ENCODE assay signal across 15 mouse cellular contexts in the genomic region with DNA sequence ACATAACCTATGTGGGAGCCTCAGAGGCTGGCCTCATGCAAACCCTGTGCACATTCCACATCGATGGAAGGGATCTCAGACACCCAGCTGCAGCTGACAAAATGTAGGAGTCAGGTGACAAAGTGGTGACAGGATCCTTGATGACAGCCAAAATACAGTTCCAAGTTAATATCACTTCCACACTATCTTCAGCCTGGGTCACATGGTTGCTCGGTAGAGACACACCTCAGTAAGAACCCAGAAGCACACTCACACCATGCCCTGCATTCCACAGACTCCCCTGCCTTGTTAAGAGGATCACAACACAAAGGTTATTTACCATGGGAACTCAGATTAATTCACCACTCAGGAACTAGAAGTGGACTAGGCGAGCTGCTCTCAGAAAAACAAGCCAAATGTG.
DNase-seq lines count a peak whose midpoint lies in the region; ATAC-seq lines count a peak whose summit lies in the region.
"Had no signal": no experiment of that assay in that cellular context is flagged by ENCODE, and none has a peak within 500 bp of the region (broad histone marks: within the 10 kb centered on the region; RNA-seq: fewer than 3 reads in every experiment).

No protein-coding gene starts in this region.

- H3K27ac ChIP-seq in lung, embryonic 15.5 days, result peak overlapping the region; percentile 41; the same call in 1 of the 2 replicates
- H3K27ac ChIP-seq: gastrocnemius, adult 2 months; kidney, postnatal 0 days; liver, embryonic 14.5 days; midbrain, embryonic 13.5 days had no signal

- H3K9me3 ChIP-seq in lung, embryonic 15.5 days, result no peaks in the 10 kb centered on the region
- H3K9me3 ChIP-seq: midbrain, embryonic 13.5 days had no signal

- 21% methylated on average over 3 of the region's 3 CpGs for WGBS in lung, embryonic 15.5 days

- intact Hi-C loops in heart, postnatal 10 days (cut with DNase I), result loop anchor here (2.0 to 5.0 kb wide), 2 partner anchors 134 to 144 kb away; no protein-coding TSS in a partner anchor

- ATAC-seq in lung, embryonic 15.5 days (ENCODE audit: borderline replicate concordance, extremely low read depth, low FRiP score, low TSS enrichment), result peak; percentile 73; the same call in 1 of the 2 replicates
- ATAC-seq: hindbrain, embryonic 16.5 days; midbrain, embryonic 13.5 days had no signal

- peaks cover 8% of the 10 kb centered on the region; the same call in 1 of the 2 replicates for H3K4me1 ChIP-seq in lung, embryonic 15.5 days
- H3K4me1 ChIP-seq: midbrain, embryonic 13.5 days had no signal

- no peaks in the 10 kb centered on the region for H3K27me3 ChIP-seq in lung, embryonic 15.5 days
- H3K27me3 ChIP-seq: midbrain, embryonic 13.5 days had no signal

- H3K36me3 ChIP-seq in lung, embryonic 15.5 days, result no peaks in the 10 kb centered on the region
- H3K36me3 ChIP-seq: midbrain, embryonic 13.5 days had no signal

- peak; percentile 12 for DNase-seq in right cerebral cortex, adult 18-20 months
- no peak for DNase-seq in right cerebral cortex, postnatal 10 days (ENCODE audit: low spot score in 2 of 2)
- peak; percentile 80 to 87 for DNase-seq in heart, postnatal 10 days
- DNase-seq in gastrocnemius, postnatal 10 days, result no peak
- no peak for DNase-seq in left cerebral cortex, adult 8-10 months (ENCODE audit: low spot score in 2 of 2)
- DNase-seq in layer of hippocampus, postnatal 14 days (ENCODE audit: low spot score in 2 of 2), result no peak
- DNase-seq in frontal cortex, postnatal 10 days (ENCODE audit: low spot score in 2 of 2), result no peak
- DNase-seq: gastrocnemius, adult 2 months; retina, postnatal 1 day; thymus, postnatal 25 days had no signal

- H3K4me3 ChIP-seq in lung, embryonic 15.5 days, result no peak overlapping the region
- H3K4me3 ChIP-seq: gastrocnemius, adult 2 months; midbrain, embryonic 13.5 days had no signal

- H3K4me2 ChIP-seq in lung, embryonic 15.5 days, result no peak overlapping the region
- H3K4me2 ChIP-seq: midbrain, embryonic 13.5 days had no signal

- H3K9ac ChIP-seq in lung, embryonic 15.5 days, result no peak overlapping the region
- H3K9ac ChIP-seq: liver, embryonic 14.5 days; midbrain, embryonic 13.5 days had no signal

Comparison
In these comparisons a context has a peak if more than half of its experiments do, and no peak if none do; other contexts are left out.
1. DNase-seq: peak in right cerebral cortex, adult 18-20 months (single experiment) and heart, postnatal 10 days (2 of 2); none in right cerebral cortex, postnatal 10 days (0 of 2), gastrocnemius, postnatal 10 days (single experiment), left cerebral cortex, adult 8-10 months (0 of 2), layer of hippocampus, postnatal 14 days (0 of 2) and frontal cortex, postnatal 10 days (0 of 2).